Mouse (Mus musculus) T-cell, adult 66 days (primary cell): ENCODE measurements around the gene Adcy5. TPM values are rescaled to one million over a fixed set of nuclear protein-coding genes. Genes with fewer than 3 reads are reported as not detected.

ENCODE experiments used
- total RNA-seq, 2 experiments: library from RNA; stranded (reverse); gene quantifications; 3 replicates in 1 of 2; 4 replicates in 1 of 2; pipeline ENCODE4 v1.2.4; 2023

The Adcy5 gene
- total RNA-seq: not detected

GRCm38 (mm10) chr16:35154641-35155390 lies at the start of gene Adcy5:
Gene Adcy5 (plus strand): TSS chr16:35154877.

Other genes starting within 250 kb of the Adcy5 start
- 10 to 100 TPM; 12.2 to 14.9 TPM for gene Hacd2, start 132.4 kb upstream of the Adcy5 start, total RNA-seq
- gene Sec22a, start 209.0 kb downstream of the Adcy5 start, total RNA-seq: 10 to 100 TPM; 16.6 to 17.1 TPM